Mouse (Mus musculus): ENCODE measurements around the gene Ptpn14.

DNA sequence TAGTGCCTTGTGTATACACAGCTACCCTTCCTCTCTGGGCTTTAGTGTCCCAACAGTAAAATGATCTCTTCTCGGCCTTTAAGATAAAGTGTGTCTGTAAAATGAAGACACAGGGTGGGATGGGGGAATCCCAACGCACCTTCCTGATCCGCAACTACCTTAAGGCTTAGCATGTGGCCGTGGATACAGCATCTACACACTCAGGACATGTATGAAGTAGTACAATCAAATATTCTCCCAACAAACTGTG, 193.4 kb downstream of the Ptpn14 start:
- no peak for TF ChIP-seq POLR2A (IDR thresholded peaks at IDR 0.05; ENCODE audit: borderline replicate concordance, low read depth, low read length)
- TF ChIP-seq CTCF (IDR thresholded peaks at IDR 0.05; ENCODE audit: low read depth, low read length) = no peak; the same call in 1 of the 2 replicates

Data from bone marrow macrophage, adult 2 months (primary cell).